Mouse (Mus musculus): ENCODE results near the gene Add1. TPM values are rescaled to one million over a fixed set of nuclear protein-coding genes. Genes with fewer than 3 reads are reported as not detected.

Add1 gene
- polyA plus RNA-seq (2015; fragmentation: Nextera tagmentation; extraction: Ambion mirVana) = 204 and 206 TPM in 2 replicates

DNA sequence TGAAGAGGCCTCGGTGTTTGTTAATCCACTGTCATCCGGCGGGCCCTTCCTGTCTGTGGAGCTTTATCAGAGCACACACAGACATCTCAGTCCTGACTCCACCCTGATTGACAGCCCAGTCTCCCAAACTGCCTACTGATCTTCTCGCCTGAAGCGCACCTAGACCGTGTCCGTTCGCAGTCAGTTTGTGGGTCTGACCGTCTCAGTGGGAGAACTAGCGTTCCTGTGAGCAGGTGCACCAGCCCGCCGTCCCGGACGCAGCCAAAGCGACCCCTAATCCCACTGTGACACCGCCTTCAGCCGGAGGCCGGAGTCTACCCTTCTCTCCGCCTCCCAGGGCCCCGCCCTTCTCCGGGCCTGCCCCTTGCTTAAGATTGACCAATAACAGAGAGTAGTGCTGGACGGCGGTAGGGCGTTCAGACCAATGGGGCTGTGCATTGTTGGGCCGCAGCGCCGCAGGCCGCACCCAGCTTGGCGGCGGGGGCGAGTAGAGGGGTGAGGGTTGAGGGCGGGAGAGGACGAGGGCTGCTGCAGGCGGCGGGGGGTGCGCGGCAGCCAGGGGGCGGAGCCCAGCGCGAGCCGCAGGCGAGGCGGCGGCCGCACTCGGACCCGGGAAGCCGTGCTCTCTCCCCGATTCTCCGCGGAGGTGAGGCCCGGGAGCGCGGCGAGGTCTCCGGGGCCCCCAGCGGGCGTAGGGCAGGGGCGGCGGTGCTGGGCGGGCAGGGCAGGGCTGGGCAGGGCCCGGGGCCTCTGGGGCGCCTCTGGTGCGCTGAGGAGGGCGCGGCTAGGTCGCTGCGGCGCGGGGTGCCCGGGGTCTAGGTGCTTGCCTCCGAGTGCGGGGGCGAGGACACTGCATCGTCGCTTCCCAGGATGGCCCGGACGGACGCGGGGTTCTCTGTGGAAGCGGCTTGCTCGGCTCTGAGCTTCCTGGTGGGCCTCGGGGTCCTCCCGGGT is at the start of gene Add1:
Gene Add1, plus strand, starts transcription at position 397 of the 954 bp plus-strand sequence.
- no peaks in the 10 kb centered on the region for H3K9me3 ChIP-seq
- H3K27me3 ChIP-seq = no peaks in the 10 kb centered on the region
- H3K27ac ChIP-seq = peak within 1 kb of the TSS; percentile 90
- peaks cover 13% of the 10 kb centered on the region for H3K4me1 ChIP-seq
- WGBS = under 1% methylated on average over 58 of the region's 84 CpGs
- H3K9ac ChIP-seq = peak within 1 kb of the TSS; percentile 96
- peaks cover 2% of the 10 kb centered on the region; the same call in 1 of the 2 replicates for H3K36me3 ChIP-seq
- peak within 1 kb of the TSS; percentile 88 for H3K4me3 ChIP-seq
- H3K4me2 ChIP-seq = peak within 1 kb of the TSS; percentile 65
- ATAC-seq (ENCODE audit: borderline replicate concordance, extremely low read depth, low FRiP score, low TSS enrichment) = peak; percentile 100

DNA sequence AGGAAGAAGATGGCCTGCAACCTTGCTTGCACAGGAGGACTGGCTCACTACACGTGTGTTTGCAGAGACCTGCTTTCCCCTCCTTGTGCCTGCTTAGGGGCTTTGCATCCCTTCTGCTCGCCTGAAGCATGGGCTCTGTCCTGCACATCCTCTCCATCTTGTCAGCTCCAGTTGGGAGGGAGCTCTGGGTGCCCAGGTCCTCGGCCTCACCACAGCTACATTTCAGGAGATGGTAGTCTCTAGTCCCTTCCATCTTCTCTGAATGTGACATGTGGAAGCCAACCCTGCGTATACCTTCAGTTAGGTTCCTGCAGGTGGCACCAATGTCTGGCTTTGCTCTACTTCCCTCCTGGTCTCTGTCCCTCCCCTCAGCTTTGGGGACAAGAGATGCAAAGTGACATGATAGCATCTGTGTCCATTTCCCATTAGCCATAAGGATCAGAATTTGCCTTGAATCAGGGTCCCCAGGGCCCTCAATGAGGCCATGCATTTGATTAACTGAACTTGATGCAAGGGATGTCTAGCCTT is 49.4 kb upstream of the Add1 start:
- no peak for ATAC-seq (ENCODE audit: borderline replicate concordance, extremely low read depth, low FRiP score, low TSS enrichment)
- H3K9me3 ChIP-seq = no peaks in the 10 kb centered on the region
- 0 out of 2 replicates have a peak, but pooled peaks cover 9% of the 10 kb centered on the region for H3K4me1 ChIP-seq
- H3K27ac ChIP-seq = no peak overlapping the region
- no peaks in the 10 kb centered on the region; the same call in 1 of the 2 replicates for H3K27me3 ChIP-seq
- H3K9ac ChIP-seq = no peak overlapping the region
- no peak overlapping the region for H3K4me3 ChIP-seq
- no peak overlapping the region for H3K4me2 ChIP-seq
- no peaks in the 10 kb centered on the region for H3K36me3 ChIP-seq
- 49% methylated on average over 4 of the region's 4 CpGs for WGBS

DNA sequence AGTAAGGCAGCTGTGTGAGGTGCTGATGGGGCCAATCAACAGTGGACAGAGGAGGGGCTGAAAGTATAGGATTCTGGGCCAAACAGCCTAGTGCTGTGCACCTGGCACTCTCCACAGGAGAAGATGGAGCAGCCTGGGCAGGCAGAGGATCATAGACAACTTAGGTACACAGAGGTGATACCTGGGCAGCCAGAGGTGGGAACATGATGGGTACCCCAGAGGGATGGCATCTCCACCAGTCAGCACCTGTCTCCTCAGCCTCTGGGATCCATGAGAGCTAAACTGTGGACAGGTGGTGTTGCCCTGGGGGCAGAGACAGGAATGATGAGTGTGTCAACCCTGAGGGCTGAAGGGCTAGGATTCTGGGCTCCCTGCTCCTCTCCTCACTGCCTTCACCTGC is 49.0 kb upstream of the Add1 start:
- no peak overlapping the region for H3K27ac ChIP-seq
- H3K4me1 ChIP-seq = 0 out of 2 replicates have a peak, but pooled peaks cover 9% of the 10 kb centered on the region
- H3K9ac ChIP-seq = no peak overlapping the region
- H3K9me3 ChIP-seq = no peaks in the 10 kb centered on the region
- H3K4me2 ChIP-seq = no peak overlapping the region
- no peaks in the 10 kb centered on the region; the same call in 1 of the 2 replicates for H3K27me3 ChIP-seq
- H3K36me3 ChIP-seq = no peaks in the 10 kb centered on the region
- H3K4me3 ChIP-seq = no peak overlapping the region
- ATAC-seq (ENCODE audit: borderline replicate concordance, extremely low read depth, low FRiP score, low TSS enrichment) = no peak

DNA sequence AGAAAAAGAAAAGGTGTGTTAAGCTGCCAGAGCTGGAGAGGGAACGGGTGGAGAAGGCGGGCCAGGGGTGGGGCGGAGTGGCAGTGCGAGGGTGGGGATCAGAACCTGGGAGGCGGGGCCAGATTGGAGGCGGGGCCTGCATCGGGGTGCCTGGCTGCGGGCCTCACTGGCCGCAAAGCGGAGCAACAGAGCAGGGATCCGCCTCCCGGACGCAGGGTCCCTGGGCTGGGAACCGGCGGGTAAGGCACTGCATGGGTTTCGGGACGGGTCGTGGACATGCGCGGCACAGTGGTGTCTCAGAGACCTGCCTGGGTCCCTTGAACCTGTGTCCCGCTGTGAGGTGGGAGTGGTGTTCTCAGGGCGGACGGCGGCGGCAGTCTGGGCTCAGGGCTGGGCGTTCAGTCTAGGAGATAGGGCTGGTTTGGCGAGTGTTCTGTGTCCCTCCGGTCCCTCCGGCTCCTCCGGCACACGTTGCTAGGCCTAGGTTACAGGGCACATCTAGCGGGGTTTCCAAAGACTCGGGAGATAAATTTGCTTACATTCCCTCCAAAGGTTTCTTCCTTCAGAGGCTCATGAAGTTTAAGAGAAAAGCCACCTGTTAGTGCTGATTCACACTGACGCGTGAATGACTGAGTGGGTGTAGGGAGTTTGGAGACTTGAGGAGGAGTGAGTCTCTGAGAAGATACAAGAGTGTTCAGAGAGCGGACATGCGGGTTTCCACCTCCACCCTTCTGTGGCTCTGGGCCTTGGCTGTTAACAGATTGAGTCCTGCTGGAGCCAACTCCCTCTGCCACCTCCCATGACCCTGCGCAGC is 47.6 kb upstream of the Add1 start, which contains the start of gene Sh3bp2:
Gene Sh3bp2, plus strand, starts transcription at position 176 of the 814 bp plus-strand sequence.
- H3K9me3 ChIP-seq = no peaks in the 10 kb centered on the region
- H3K4me3 ChIP-seq = peak within 1 kb of the TSS; percentile 61
- H3K4me2 ChIP-seq = peak within 1 kb of the TSS; percentile 91
- no peaks in the 10 kb centered on the region for H3K36me3 ChIP-seq
- WGBS = 2% methylated on average over 38 of the region's 38 CpGs
- ATAC-seq (ENCODE audit: borderline replicate concordance, extremely low read depth, low FRiP score, low TSS enrichment) = peak; percentile 95
- 0 out of 2 replicates have a peak, but pooled peaks cover 9% of the 10 kb centered on the region for H3K4me1 ChIP-seq
- H3K27ac ChIP-seq = no peak within 1 kb of the TSS
- no peaks in the 10 kb centered on the region; the same call in 1 of the 2 replicates for H3K27me3 ChIP-seq
- H3K9ac ChIP-seq = peak within 1 kb of the TSS; percentile 51

DNA sequence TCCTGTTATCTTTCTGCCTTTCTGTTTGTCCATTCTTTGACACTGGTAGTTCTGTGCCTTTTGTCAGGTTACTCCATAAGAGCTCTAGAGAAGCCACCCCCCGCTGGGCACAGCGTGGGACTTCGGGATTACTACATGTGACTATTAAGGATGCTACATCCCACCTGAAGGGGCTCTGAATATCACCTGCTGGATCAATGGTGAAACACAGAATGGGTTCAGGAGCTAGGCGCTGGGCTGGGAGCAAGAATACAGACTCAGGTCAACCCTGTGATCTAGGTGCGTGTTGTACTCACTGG is 47.0 kb upstream of the Add1 start:
- H3K4me2 ChIP-seq = peak overlapping the region; percentile 91
- H3K27me3 ChIP-seq = no peaks in the 10 kb centered on the region; the same call in 1 of the 2 replicates
- no peak for ATAC-seq (ENCODE audit: borderline replicate concordance, extremely low read depth, low FRiP score, low TSS enrichment)
- peak overlapping the region; percentile 61 for H3K4me3 ChIP-seq
- H3K9me3 ChIP-seq = no peaks in the 10 kb centered on the region
- H3K27ac ChIP-seq = no peak overlapping the region
- 41% methylated on average over 5 of the region's 5 CpGs for WGBS
- no peak overlapping the region for H3K9ac ChIP-seq
- 0 out of 2 replicates have a peak, but pooled peaks cover 9% of the 10 kb centered on the region for H3K4me1 ChIP-seq
- no peaks in the 10 kb centered on the region for H3K36me3 ChIP-seq

DNA sequence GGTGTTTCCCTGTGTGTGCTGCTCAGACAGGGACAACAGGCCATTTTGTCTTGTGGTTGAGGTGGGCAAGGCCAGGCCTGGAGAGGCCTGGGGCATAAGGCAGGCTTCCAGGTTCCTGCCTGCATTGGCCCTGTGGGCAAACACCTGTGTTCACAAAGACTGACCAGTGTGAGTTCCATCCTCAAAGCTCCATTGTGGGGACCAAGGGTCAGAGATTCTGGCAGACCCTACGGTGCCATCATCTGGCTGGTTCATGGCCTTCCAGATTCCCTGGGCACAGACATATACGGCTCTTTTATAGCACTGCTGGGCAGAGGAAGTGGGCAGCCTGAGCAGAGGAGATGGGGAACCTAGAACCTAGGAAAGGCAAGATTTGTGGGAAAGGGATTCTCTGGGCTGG is 46.1 kb upstream of the Add1 start:
- Histone ChIP-seq H3K9me3 (no peaks in the 10 kb centered on the region), H3K4me3 (no peak overlapping the region), H3K27ac (no peak overlapping the region), H3K27me3 (no peaks in the 10 kb centered on the region; the same call in 1 of the 2 replicates), H3K4me2 (no peak overlapping the region), H3K9ac (no peak overlapping the region), H3K4me1 (0 out of 2 replicates have a peak, but pooled peaks cover 9% of the 10 kb centered on the region), H3K36me3 (no peaks in the 10 kb centered on the region)
- ATAC-seq (ENCODE audit: borderline replicate concordance, extremely low read depth, low FRiP score, low TSS enrichment) = no peak
- 84% methylated on average over 2 of the region's 2 CpGs for WGBS

DNA sequence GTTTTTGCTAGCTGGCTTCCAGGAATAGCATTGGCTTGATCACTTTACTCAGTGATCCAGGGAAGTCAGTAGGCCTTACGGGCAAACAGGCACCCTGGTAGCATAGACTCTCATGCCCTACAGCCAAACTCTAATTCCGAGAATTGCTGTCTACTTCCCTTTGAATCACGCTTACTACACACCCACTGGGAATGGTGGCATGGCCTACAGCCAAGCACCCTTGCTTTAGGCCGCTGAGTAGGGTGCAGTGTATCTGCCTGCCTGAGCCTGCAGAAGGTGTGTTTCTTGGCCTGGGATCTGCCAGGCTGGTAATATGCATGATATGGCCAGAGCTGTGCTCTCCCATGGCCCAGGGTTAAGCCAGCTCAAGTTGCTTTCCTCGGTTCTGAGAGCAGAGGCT is 44.7 kb upstream of the Add1 start:
- no peak overlapping the region for H3K9ac ChIP-seq
- H3K36me3 ChIP-seq = no peaks in the 10 kb centered on the region
- no peaks in the 10 kb centered on the region for H3K9me3 ChIP-seq
- H3K4me2 ChIP-seq = no peak overlapping the region
- no peak for ATAC-seq (ENCODE audit: borderline replicate concordance, extremely low read depth, low FRiP score, low TSS enrichment)
- 73% methylated on average over 5 of the region's 5 CpGs for WGBS
- no peak overlapping the region for H3K27ac ChIP-seq
- 0 out of 2 replicates have a peak, but pooled peaks cover 9% of the 10 kb centered on the region for H3K4me1 ChIP-seq
- H3K27me3 ChIP-seq = no peaks in the 10 kb centered on the region; the same call in 1 of the 2 replicates
- H3K4me3 ChIP-seq = no peak overlapping the region

DNA sequence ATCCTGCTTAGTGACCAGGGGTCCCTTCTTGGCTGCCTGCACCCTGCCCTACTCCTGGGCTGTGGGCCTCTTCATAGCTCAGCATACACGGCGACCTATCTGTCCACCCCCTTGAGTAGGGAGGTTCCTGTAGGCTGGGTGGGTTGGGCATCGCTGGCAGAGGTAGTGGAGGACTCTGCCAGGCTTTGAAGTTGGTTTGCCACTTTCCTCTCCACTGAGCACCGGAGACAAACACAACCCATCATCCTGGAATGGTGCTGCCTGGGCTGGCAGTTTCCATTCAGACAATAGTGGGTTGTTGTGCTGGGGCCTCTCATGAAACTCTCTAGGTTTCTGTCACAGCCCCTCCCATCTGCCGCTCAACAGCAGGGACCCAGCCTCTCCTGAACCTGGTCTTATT is 43.3 kb upstream of the Add1 start:
- Histone ChIP-seq H3K4me3 (no peak overlapping the region), H3K36me3 (no peaks in the 10 kb centered on the region), H3K4me1 (0 out of 2 replicates have a peak, but pooled peaks cover 9% of the 10 kb centered on the region), H3K27ac (no peak overlapping the region), H3K9ac (no peak overlapping the region), H3K4me2 (no peak overlapping the region), H3K9me3 (no peaks in the 10 kb centered on the region), H3K27me3 (no peaks in the 10 kb centered on the region; the same call in 1 of the 2 replicates)
- no peak for ATAC-seq (ENCODE audit: borderline replicate concordance, extremely low read depth, low FRiP score, low TSS enrichment)
- WGBS = 57% methylated on average over 5 of the region's 5 CpGs

DNA sequence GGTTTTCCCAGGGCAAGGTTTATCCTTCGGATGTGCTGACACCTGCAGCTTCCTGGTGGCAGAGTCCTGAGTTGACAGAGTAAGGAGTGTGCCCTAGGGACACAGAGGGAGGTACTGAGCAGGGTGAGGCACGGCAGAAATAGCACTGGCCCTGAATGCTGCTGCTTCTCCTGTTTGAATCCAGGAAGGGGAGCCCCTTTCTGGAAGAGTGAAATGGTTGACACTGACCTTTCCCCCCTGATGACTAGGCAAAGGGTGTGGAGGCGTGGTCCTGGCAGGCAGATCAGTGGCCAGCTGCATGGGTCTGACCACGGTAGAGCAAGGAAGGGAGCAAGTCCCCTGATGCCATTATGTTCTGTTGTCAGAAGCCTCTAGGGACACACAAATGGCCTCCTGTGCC is 42.8 kb upstream of the Add1 start:
- Histone ChIP-seq H3K36me3 (no peaks in the 10 kb centered on the region), H3K4me3 (no peak overlapping the region), H3K27me3 (no peaks in the 10 kb centered on the region; the same call in 1 of the 2 replicates), H3K9ac (no peak overlapping the region), H3K9me3 (no peaks in the 10 kb centered on the region), H3K4me1 (0 out of 2 replicates have a peak, but pooled peaks cover 8% of the 10 kb centered on the region), H3K27ac (no peak overlapping the region), H3K4me2 (no peak overlapping the region)
- WGBS = 46% methylated on average over 4 of the region's 4 CpGs
- no peak for ATAC-seq (ENCODE audit: borderline replicate concordance, extremely low read depth, low FRiP score, low TSS enrichment)

DNA sequence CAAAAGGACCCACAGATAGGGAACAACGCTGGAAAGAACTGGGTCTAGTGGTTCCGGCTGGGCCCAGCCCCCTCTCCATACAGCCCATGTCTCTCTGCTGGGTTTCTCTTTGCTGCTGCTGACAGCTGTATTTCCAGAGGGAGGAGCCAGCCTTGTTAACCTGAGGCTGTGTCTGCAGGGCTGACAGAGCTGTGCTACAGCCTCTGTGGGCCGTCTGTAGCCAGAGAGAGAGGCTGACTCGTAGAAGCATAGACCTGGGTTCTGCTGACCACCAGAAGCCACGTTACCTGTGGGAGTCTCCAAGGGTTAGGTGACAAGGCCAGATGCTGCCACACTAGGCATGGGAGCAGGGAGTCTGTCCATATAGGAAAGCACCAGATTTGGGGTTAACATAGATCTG is 40.4 kb upstream of the Add1 start:
- Histone ChIP-seq H3K27ac (no peak overlapping the region), H3K4me2 (no peak overlapping the region), H3K36me3 (no peaks in the 10 kb centered on the region), H3K4me3 (no peak overlapping the region), H3K9ac (no peak overlapping the region), H3K4me1 (no peaks in the 10 kb centered on the region), H3K27me3 (no peaks in the 10 kb centered on the region), H3K9me3 (no peaks in the 10 kb centered on the region)
- no peak for ATAC-seq (ENCODE audit: borderline replicate concordance, extremely low read depth, low FRiP score, low TSS enrichment)
- 71% methylated on average over 5 of the region's 5 CpGs for WGBS

DNA sequence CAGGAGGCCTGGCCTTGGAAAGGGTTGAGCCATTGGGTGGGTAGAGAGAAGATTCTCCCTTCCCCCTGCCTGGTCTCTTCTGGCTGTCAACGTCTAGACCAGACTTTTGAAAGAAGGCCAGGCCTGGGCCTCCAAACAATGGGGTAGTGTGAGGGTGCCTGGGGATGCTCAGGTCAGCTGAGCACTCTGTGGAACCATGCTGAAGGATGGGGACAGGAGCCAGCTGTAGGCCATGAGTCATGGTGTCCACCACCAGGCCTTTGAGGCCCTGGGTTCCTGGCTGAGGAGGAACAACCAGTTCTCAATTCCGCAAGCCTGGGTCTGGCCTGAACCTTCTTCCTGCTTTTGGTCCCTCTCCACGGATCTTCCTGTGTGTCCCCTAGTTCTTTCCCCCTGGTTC is 39.6 kb upstream of the Add1 start:
- no peak overlapping the region for H3K9ac ChIP-seq
- no peak overlapping the region for H3K4me2 ChIP-seq
- no peaks in the 10 kb centered on the region for H3K36me3 ChIP-seq
- ATAC-seq (ENCODE audit: borderline replicate concordance, extremely low read depth, low FRiP score, low TSS enrichment) = no peak
- H3K27me3 ChIP-seq = no peaks in the 10 kb centered on the region
- 62% methylated on average over 3 of the region's 3 CpGs for WGBS
- H3K4me3 ChIP-seq = no peak overlapping the region
- no peaks in the 10 kb centered on the region for H3K9me3 ChIP-seq
- H3K4me1 ChIP-seq = no peaks in the 10 kb centered on the region
- H3K27ac ChIP-seq = no peak overlapping the region

Measured in lung, embryonic 15.5 days (tissue).